Mouse (Mus musculus): ENCODE results near the gene Cdca5.
"Not testable (repeated sequence)": the region's sequence is repeated elsewhere in the genome, so short reads cannot be mapped to it uniquely, and the experiment has no call there.

The Cdca5 gene

DNA sequence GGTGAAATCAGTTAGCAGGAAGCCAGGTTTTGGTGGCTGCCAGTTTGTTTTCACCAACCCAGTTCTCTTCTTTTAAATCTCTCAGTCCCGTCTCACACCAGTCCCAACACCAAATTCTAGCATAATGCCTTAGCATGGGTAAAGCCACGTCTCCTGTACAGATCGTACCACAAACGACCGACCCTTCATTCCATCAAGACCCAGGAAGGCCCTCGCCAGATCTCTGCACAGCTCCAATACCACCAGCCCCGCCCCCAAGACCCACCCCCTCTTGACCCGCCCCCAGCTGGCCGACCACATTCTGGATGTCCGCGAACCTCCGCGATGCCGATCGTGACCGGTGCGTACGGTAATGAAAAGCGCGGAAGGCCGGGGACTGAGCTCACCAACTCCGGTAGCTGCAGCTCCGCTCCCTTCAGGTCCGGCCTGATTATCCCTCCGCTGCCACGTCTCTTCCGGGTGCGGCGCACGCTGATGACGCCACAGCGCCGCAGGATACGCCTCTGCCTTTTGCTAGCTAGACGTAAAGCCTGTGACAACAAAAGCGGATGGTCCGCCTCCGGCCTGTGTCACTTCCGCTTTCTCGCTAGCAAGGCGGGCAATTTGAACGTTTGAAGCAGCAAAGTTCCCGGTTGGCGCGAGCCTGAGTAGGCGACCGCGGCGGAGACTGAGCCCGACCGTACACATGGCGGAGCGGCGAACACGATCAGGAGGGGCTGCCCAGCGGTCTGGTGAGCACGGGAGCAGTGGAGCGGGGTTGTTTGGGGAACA, at the start of gene Cdca5, which contains the start of gene Zfpl1:
Gene Cdca5 (plus strand): TSS at position 506 of the 771 bp plus-strand sequence.
Gene Zfpl1 (minus strand): TSS at position 479 of the 771 bp plus-strand sequence.
- DNase-seq (ENCODE audit: low spot score), result peak; percentile 95

DNA sequence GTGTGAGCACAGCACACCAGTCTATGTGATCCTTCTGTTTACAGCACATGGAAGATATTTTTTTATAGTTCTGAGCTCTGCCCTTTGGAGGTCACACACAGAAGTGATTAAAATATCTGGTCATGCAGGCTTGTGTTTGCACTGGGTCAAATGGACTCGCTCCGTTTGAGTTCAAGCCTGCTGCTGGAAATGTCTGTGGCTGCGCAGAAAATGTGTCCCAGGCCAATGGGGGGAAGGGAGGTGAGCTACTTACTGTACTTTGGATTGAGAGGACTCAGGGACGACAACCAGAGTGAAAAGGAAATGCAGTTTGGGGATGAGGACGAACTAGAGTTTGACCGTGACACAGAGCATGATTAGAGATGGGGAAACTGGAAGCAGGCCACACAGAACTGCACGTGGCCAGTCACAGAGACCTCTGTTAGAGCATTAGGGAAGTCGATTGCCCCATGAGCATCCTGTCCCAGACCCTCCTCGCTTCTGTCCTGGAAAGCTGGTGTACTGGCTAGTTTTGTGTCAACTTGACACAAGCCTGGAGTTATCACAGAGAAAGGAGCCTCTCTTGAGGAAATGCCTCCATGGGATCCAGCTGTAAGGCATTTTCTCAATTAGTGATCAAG, 48.7 kb upstream of the Cdca5 start:
- no peak for DNase-seq (ENCODE audit: low spot score)

DNA sequence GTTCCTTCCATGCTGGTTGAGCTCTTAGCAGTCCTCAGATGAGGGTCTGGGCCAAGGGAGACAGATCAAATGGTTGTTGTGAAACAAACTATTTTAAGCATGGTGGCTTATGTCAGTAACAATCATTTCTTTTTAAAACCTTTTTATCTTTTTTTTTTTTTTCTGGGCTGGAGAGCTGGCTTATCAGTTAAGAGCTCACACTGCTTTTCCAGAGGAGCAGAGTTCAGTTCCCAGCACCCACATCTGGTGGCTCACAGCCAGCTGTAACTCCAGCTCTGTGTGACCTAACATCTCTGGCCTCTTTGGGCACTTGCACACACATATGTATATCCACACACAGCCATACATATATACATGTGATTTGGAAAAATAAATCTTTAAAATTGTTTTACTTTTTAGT, 47.1 kb upstream of the Cdca5 start:
- DNase-seq (ENCODE audit: low spot score), result no peak

DNA sequence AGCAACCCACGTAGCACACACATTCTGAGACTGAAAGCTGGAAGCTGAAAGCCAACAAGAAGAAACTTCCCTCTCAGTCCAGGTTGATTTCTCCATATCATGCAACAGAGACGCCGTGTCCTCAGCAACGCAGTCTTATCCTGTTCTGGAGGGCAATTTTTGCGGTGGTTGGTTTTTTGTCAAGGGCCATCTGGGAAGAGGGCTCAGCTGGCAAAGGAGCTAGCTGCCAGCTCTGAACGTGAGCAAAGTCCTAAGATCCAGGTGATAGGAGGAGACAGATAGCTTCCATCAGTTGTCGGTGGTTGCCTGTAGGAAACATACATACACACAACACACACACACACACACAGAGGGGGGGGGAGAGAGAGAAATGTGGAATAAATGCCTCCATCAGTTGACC, 46.5 kb upstream of the Cdca5 start:
- DNase-seq (ENCODE audit: low spot score), result no peak

DNA sequence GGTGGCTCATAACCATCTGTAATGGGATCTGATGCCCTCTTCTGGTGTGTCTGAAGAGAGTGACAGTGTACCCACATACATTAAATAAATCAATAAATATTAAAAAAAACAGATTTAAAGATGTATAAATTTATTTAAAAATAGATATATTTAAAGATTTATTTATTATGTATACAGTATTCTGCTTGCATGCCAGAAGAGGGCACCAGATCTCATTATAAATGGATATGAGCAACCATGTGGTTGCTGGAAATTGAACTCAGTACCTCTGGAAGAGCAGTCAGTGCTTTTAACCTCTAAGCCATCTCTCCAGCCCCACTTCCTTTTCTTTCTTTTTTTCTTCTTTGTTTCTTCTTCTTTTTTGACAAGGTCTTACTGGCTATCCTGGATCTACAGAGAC, 44.8 kb upstream of the Cdca5 start:
- no peak for DNase-seq (ENCODE audit: low spot score)

DNA sequence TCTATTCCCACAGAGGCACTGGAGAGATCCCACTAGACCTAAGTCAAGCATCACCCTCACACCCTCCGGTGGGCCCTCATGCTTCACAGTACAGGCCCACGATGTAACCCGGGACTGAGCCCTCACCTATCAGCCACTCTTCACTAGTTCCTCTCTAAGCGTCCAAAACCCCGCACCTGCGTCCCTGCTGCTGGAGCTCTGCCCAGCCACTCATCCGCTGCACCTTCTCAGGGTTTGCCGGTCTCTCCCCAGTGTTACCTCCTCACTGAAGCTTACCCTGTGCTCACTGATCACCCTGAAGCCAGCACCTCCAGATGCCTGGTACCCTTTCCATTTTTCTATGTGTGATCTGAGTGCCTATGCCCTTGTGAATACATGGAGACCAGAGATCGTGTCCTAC, 42.5 kb upstream of the Cdca5 start:
- no peak for DNase-seq (ENCODE audit: low spot score)

DNA sequence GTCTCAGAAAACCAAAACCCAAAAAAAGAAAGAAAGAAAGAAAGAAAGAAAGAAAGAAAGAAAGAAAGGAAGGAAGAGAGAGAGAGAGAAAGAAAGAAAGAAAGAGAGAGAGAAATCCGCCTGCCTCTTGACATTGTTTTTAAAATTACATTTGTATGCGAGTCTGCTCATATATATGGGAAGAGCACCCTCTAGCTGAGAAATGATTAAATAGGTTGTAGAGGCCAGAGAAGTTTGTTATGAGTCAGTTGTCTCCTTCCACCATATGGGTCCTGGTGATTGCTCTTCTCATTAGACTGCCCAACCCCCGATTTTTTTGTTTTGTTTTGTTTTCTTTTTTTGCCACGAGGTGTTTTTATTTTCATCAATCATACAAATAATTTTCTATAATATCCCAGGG, 40.7 kb upstream of the Cdca5 start:
- DNase-seq (ENCODE audit: low spot score), result not testable (repeated sequence)

DNA sequence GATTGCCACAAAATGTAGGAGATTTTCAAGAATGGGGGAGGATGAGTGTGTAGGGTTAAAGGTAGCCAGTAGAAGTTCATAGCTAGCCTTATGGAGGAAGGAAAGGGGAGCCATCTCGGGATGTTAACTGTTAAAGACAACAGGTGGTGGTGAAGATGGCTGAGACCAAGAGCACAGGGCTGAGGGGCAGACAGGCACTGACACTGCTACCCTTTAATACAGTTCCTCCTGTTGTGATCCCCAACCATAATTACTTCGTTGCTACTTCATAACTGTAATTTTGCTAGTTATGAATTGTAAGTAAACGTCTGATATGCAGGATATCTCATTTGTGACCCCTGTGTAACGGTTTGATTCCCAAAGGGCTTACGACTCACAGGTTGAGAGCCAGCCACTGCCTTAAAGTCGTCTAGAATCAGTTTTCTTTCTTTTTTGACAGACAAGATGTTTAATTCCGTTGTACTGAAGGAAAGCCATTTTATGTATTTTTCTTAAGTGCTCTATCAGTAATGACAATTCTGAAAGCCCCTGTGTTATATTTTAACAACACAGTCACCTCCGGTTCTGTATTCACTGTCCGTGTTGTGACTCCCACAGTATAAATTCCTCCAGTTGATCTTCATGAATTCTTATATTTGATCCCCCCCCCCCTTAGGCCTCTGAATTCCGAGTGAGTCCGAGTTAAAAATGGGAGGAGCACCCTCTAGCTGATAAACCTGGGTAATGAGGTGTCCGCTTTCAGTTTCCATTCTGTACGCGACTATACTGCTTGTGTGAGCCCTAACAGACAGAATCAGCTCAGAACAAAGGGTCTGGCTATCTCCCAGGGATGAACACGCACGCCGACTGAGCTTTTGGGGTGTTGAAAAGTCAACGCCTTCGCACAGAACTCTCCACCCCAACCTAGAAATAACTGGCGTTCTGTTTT, 39.2 kb upstream of the Cdca5 start:
- DNase-seq (ENCODE audit: low spot score), result no peak

DNA sequence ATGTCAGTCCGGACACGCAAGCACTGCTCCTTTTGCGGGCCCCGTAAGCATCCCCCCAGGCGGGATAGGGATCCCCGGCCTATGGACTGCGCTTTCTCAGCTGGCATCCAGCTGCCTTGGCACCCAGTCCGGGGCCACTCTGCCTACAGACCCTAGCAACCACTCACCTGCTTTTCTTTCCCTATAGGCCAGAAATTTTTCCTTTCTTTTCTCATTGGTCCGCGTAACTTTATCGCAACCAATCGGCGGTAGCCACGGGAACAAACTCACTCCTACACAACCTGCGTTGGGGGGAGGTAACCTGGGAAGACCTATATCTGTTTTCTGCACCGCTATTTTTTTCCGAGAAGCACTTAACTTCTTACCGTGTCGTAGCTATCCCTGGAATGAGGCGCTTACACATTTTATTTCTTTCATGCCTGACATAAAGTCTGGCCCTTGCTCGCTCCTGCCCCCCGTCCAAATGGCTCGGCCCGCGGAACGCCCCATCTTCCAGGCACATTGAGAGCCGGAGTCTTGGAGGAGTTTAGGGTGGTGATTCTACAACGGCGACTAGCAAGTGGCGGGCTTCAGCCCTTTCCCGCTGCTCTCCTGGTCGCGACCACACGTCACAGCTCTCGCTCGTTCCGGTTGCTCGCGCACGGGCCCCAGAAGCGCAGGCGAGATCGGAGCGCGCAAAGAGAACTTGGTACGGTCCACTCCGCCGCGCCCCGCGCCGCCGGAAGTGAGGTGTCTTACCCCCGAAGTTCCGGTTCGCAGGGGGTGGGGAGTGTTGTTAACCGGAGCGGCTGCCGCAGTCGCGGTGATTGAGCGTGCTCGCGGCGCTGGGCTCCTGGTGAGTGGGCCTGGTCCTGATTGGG, 38.3 kb upstream of the Cdca5 start, which contains the start of gene Syvn1:
Gene Syvn1 (plus strand): TSS at position 283 of the 860 bp plus-strand sequence.
- peak; percentile 73 for DNase-seq (ENCODE audit: low spot score)

DNA sequence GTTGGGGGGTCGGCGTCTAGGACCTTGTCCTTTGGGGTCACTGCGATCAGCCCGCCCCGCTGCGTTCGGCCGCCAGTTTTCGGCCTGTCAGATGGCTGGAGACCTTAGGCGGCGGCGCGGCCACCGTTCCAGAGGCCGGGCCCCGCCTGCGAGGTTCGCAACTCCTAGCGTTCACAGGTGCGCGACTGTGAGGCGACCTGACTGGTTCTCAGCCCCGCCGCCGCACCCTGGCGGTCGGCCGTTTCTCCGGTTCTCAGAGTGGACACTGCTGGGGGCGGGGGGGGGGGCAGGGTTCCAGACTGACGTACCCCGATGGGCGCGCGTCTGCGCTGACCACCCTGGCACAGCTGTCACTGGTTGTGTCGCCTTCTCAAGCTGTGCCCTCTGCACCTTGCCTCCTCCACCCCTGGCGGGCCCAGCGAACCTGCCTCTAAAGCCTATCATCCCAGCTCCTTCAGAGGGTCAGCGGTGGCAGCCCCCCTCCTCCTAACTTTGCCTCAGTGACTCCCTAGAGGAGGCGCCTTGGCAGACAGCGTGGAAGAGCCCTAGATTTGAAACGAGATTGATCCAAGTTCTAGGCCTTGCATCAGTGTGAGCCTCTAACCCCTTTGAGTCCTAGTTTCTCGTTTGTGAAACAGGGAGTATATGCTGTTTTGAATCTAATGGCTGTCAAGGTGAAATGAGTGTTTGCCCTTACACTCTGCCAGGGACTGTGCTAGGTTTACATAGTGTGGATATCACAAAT, 37.5 kb upstream of the Cdca5 start:
- DNase-seq (ENCODE audit: low spot score), result no peak

DNA sequence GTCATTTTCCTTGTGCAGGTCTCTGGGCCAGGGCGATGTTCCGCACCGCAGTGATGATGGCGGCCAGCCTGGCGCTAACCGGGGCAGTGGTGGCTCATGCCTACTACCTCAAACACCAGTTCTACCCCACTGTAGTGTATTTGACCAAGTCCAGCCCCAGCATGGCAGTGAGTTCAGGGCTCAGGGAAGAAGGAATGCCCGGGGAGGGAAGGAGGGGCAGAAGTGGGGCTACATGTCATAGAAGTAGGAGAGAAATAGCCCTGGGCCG, 37.0 kb upstream of the Cdca5 start:
- DNase-seq (ENCODE audit: low spot score), result no peak

DNA sequence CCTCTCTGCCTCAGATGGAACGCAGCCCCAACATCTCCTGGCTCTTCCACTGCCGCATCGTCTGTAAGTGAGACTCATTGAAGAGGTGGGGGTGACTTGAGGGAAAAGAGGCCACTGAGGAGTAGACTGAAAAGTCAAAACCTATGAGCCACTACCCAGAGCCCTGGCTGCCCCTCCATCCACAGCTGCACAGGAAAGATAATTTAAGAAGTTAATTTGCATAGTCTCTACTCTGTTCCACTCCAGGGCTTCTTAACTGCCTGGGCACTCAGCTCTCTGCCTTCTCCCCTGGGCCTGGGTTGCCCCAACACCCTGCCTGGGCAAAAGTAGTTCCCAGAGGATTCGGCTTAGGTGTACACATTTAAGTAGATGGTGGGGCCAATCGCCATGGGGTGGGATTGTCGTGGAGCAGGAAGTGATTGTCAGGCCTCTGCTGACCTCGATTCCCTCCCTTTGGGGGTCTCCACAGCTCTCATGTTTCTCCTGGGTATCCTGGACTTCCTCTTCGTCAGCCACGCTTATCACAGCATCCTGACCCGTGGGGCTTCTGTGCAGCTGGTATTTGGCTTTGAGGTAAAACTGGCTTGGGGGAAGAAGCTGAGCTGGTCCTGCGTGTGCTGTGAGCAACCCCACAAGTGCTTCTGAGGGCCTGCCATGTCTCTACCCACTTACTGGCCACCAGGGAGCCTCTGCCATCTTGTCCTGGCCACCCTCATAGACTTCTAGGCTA, 35.9 kb upstream of the Cdca5 start:
- no peak for DNase-seq (ENCODE audit: low spot score)

DNA sequence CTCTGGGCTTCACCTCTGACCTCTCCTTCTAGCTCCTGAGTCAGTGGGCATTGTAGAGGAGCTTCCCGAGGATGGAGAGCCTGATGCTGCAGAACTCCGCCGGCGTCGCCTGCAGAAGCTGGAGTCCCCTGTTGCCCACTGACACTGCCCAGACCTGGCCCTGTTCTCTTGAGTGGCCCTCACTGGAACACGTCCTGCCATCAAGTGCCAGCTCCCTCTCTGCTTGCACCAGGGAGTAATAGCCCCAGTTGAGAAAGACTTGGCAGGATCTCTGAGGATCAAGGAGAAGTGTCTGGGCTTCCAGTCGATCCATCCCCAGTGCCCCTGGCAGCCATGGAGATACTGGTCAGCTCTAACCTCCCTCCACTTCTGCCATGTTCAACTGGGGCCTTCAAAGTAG, 32.3 kb upstream of the Cdca5 start:
- DNase-seq (ENCODE audit: low spot score), result no peak

DNA sequence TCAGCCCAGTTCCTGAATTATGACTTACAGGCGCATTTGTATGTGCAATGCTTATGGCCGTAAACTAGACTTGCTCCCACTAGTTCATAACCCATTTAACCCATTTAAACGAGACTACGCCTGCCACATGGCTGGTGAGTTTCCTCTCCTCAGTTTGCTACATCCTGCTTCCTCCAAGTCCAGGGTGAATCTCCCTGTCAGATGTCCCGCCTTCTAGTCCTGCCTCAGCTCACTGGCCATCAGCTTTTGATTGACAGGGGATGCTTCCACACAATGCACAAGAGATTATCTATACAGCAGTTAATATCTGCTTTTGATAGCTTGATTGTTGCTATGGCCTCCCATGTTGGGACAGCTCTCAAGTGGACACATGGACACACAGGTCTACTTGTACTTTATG, 30.5 kb upstream of the Cdca5 start:
- DNase-seq (ENCODE audit: low spot score), result no peak

DNA sequence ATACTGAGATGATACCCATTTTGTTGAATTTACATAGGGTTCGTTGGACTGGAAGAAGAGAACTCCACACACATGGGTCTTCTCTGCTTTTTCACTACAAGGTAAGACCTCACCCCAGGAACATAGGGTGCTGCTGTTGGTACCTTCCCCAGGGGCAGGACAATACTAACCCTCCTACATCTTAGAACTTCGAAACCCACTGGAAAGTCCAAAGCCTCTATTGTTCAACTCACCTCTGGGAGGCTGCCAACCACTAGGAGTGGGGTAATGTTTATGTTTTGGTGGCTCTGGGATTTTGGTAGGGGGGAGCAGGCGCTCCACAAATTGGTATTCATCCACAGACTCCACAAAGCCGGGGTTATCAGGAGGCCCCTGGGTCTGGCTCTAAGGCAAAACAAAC, 28.1 kb upstream of the Cdca5 start:
- no peak for DNase-seq (ENCODE audit: low spot score)

DNA sequence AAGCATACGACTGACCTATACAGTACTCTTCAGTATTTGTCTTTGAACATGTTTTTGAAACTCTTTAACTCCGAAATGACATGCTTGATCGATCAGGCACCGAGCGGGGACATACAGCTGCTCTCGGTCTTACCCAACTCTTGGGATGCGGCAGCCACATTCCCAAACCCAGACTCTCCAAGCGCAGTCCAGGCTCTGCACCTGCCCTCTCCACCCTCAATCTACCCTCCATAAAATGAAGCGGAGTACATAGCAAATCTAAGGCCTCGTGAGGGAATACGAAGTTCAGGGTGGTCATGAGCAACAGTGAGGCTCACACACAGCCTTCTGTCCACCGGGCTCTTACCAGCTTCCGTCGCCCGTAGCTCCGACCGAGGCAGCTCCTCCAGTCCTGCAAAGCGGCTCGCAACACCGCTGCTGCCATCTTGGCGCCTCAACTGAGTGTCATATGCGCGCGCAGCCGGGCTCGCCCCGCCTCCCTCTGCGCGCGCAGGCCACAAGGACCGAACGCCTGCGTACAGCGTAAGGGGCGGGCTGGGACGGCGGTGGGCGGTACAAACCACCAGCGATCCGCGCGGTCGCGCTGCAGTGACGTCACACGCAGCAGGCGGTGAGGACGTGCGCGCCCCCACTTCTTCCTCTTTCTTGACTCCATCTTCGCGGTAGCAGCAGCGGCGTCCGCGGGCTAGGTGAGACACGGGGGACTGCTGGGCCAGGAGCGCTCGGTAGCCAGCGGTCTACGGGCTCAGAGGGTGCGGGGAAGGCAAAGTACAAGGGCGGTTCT, 27.3 kb upstream of the Cdca5 start, which contains the start of the genes Mrpl49 and Fau:
Gene Mrpl49 (minus strand): TSS at position 473 of the 784 bp plus-strand sequence.
Gene Fau (plus strand): TSS at position 532 of the 784 bp plus-strand sequence.
- peak; percentile 97 for DNase-seq (ENCODE audit: low spot score)

DNA sequence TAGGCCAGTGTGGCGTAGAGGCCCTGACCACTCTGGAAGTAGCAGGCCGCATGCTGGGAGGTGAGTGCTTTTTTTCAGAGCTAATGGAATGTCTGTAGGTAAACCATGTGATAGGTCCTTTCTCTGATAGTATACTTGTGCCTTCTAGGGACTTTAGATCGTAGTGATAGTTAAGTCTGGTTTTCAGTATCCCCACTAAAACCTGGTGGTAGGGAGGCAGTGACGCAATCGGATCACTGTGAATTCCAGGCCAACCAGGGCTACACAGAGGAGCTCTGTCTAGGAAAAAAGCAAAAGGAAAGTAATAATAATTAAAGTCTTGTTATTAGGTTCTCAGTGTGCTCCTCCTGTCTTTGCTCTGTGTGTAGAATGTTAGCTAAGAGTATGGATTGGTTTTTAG, 26.3 kb upstream of the Cdca5 start:
- DNase-seq (ENCODE audit: low spot score), result no peak

DNA sequence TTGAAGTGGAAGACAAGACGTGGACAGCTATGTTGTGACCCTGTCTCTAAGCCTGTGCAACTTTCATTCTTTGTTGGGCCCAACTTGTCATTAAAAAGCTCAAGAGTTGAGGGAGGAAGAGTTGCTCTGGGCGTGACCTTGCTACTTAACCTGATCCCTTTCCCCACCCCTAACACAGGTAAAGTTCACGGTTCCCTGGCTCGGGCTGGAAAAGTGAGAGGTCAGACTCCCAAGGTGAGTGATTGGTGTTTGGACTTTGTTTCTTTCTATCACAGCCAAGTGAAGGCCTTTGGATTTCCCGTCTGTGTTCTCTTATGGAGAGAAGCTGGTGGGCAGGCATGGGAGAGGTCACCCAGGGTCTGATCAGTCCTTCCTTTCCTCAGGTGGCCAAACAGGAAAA, 25.8 kb upstream of the Cdca5 start:
- no peak for DNase-seq (ENCODE audit: low spot score)

DNA sequence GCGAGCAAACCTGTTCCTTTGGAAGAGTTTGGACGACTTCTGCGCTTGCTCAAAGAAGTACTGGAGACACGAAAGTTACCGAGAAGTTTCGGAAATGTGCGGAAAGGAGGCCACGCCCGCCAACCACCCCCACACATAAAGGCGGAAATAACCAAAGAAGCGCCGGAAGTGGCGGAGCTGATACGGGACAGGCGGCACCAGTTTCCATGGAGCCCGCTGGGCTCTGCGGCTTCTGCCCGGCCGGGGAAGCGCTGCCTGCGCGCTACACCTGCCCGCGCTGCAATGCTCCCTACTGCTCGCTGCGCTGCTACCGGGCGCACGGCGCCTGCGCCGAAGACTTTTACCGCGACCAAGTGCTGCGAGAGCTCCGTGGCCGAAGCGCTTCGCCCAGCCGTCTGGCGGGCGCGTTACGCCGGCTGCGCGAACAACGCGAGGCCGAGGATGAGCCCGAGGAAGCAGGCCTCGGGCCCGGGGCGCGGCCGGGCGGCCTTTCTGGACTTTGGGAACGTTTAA, 23.7 kb upstream of the Cdca5 start, which contains the start of gene Znhit2:
Gene Znhit2 (plus strand): TSS at position 172 of the 513 bp plus-strand sequence.
- peak; percentile 85 for DNase-seq (ENCODE audit: low spot score)
